Mouse (Mus musculus): ENCODE data around the gene Sele.

DNA sequence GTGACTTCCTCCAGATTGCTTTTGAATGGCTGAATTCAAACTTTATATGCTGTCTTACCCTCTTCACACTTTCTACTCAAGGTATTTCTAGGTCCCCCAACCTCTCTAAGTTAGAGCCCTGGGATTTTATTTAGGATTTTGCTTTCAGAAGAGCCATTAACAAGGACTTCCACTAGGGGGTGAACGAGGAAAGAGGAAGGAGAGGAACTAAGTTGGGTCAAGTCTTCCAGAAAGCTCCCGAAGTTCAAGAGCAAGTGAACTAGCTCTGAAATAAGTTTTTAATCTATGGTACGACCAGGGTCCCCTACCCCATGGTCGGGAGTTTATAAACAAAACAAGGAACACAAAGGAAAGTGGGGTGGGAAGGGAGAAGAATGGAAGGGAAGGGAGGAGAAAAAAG lies 13.2 kb downstream of the Sele start:
- TF ChIP-seq ETS1 (IDR thresholded peaks at IDR 0.05; ENCODE audit: low read depth, low read length) (no peak), NELFE (IDR thresholded peaks at IDR 0.05; ENCODE audit: low read depth, low read length) (no peak), POLR2AphosphoS5 (IDR thresholded peaks at IDR 0.05; ENCODE audit: borderline replicate concordance, low read depth, low read length) (no peak), POLR2A (IDR thresholded peaks at IDR 0.05; ENCODE audit: control insufficient read depth in 1 of 2, insufficient read depth in 1 of 2, low read depth in 1 of 2, low read length in 2 of 2, poor library complexity in 1 of 2) (no peak), BHLHE40 (IDR thresholded peaks at IDR 0.05; ENCODE audit: borderline replicate concordance, low read depth, low read length) (no peak), CTCF (IDR thresholded peaks at IDR 0.05 in 2 of 3, conservative IDR thresholded peaks at IDR 0.05 in 1 of 3; ENCODE audit: control insufficient read depth in 1 of 3, insufficient read depth in 1 of 3, low read depth in 2 of 3, low read length in 3 of 3, poor library complexity in 1 of 3, severe bottlenecking in 1 of 3) (peak in 2 of 3 experiments; percentile 44 to 66; a peak in 3 of 6 replicates), MEF2A (IDR thresholded peaks at IDR 0.05; ENCODE audit: extremely low read depth, insufficient replicate concordance, low read depth, low read length, poor library complexity, severe bottlenecking) (no peak), TAL1 (IDR thresholded peaks at IDR 0.05; ENCODE audit: low read length) (no peak), EP300 (IDR thresholded peaks at IDR 0.05; ENCODE audit: low read depth in 1 of 2, low read length in 2 of 2) (no peak), POLR2AphosphoS2 (IDR thresholded peaks at IDR 0.05; ENCODE audit: low read length) (no peak), HCFC1 (IDR thresholded peaks at IDR 0.05; ENCODE audit: low read depth, low read length) (no peak), TBP (IDR thresholded peaks at IDR 0.05; ENCODE audit: low read depth, low read length) (no peak)
